Mouse (Mus musculus) layer of hippocampus, postnatal 14 days (tissue): ENCODE measurements around the gene Msrb1. TPM values are rescaled to one million over a fixed set of nuclear protein-coding genes. Genes with fewer than 3 reads are reported as not detected.

Source experiments
- DNase-seq, 2 experiments: peaks; one replicate each; pipeline ENCODE4 v3.0.0; 2021 to 2022; ENCODE audit warnings: low spot score in 2 of 2, mixed read lengths in 1 of 2
- total RNA-seq, 2 experiments: library from RNA; stranded (reverse); gene quantifications; 2 replicates each; pipeline ENCODE4 v1.2.3; 2021

Msrb1 gene
- total RNA-seq, 2 experiments from 2014 or later: 44.4 to 51.2 TPM

- DNase-seq: no peak
Measured at GRCm38 (mm10) chr17:24739926-24740325, 3.5 kb downstream of the Msrb1 start.

GRCm38 (mm10) chr17:24742307-24742706, 5.9 kb downstream of the Msrb1 start:
- no peak for DNase-seq

GRCm38 (mm10) chr17:24743896-24744295, 7.5 kb downstream of the Msrb1 start:
- no peak for DNase-seq

- no peak for DNase-seq
Measured at GRCm38 (mm10) chr17:24744381-24744780, 7.9 kb downstream of the Msrb1 start.

- DNase-seq: peak; percentile 82 to 90
Measured at GRCm38 (mm10) chr17:24745526-24746497, 9.4 kb downstream of the Msrb1 start.

GRCm38 (mm10) chr17:24746986-24747385, 10.5 kb downstream of the Msrb1 start:
- no peak for DNase-seq

- DNase-seq: no peak
Measured at GRCm38 (mm10) chr17:24751528-24751927, 15.1 kb downstream of the Msrb1 start.

- no peak for DNase-seq
Measured at GRCm38 (mm10) chr17:24752415-24753394, 16.3 kb downstream of the Msrb1 start, which contains the start of gene Hs3st6. Hs3st6 (plus strand) TSS chr17:24752988.

GRCm38 (mm10) chr17:24757394-24757793, 21.0 kb downstream of the Msrb1 start:
- DNase-seq: no peak

GRCm38 (mm10) chr17:24761121-24761520, 24.7 kb downstream of the Msrb1 start:
- DNase-seq: no peak

- no peak for DNase-seq
Measured at GRCm38 (mm10) chr17:24765016-24765905, 28.8 kb downstream of the Msrb1 start.

GRCm38 (mm10) chr17:24766266-24766875, 29.9 kb downstream of the Msrb1 start:
- no peak for DNase-seq

GRCm38 (mm10) chr17:24769146-24769545, 32.7 kb downstream of the Msrb1 start:
- DNase-seq: no peak

- DNase-seq: no peak
Measured at GRCm38 (mm10) chr17:24773241-24773640, 36.8 kb downstream of the Msrb1 start.

- no peak for DNase-seq
Measured at GRCm38 (mm10) chr17:24775173-24775572, 38.7 kb downstream of the Msrb1 start.

- no peak for DNase-seq
Measured at GRCm38 (mm10) chr17:24777073-24777472, 40.6 kb downstream of the Msrb1 start.

- no peak for DNase-seq
Measured at GRCm38 (mm10) chr17:24780821-24781220, 44.4 kb downstream of the Msrb1 start.

- no peak for DNase-seq
Measured at GRCm38 (mm10) chr17:24792190-24792589, 55.7 kb downstream of the Msrb1 start.
